Mouse (Mus musculus): ENCODE results near the gene Plcl2.

GRCm38 (mm10) chr17:50627658-50628057 is 118.5 kb downstream of the Plcl2 start:
- TF ChIP-seq CTCF (IDR thresholded peaks at IDR 0.05; ENCODE audit: extremely low read depth, insufficient read depth, insufficient read length, insufficient replicate concordance) = no peak
- no peak for TF ChIP-seq POLR2A (IDR thresholded peaks at IDR 0.05; ENCODE audit: low read depth, low read length)

All from spleen, adult 2 months (tissue).